Mouse (Mus musculus) megakaryocyte, embryonic 14.5 days (primary cell): ENCODE measurements at regions not wholly inside any gene's neighbourhood (a gene's known extent, or its start where the extent isn't known, plus 50 kb on each side); places are given as distances from the start of the nearest gene placed in this dataset.

Source experiments
- FLI1 ChIP-seq: IDR thresholded peaks from 2 replicates; pipeline ENCODE4 v1.6.1; 2012; ENCODE audit warnings: low read length, inconsistent platforms, mixed read lengths
- GATA1 ChIP-seq: IDR thresholded peaks from 3 replicates; pipeline ENCODE4 v1.6.1; 2012; ENCODE audit warnings: mixed read lengths, low read length, inconsistent platforms, borderline replicate concordance

GRCm38 (mm10) chr3:31408802-31409201 lies 98.6 kb upstream of the Slc7a14 start:
- TF ChIP-seq GATA1 (no peak), FLI1 (no peak)
